Mouse (Mus musculus) midbrain, postnatal 0 days (tissue): Measurements from ENCODE around the gene Akr1c21. TPM values are rescaled to one million over a fixed set of nuclear protein-coding genes. Genes with fewer than 3 reads are reported as not detected.

Experiments
- ATAC-seq: fragments of 200-750 bp; cut with Nextera tagmentation; 2 replicates; pipeline ENCODE4 v1.8.0; 2017; ENCODE audit warnings: moderate number of reproducible peaks, mild to moderate bottlenecking, moderate TSS enrichment, moderate library complexity; ENCODE audit not compliant: low FRiP score
- DNase-seq: peaks from one replicate; pipeline ENCODE4 v3.0.0-alpha.2; 2015; ENCODE audit warnings: low spot score
- H3K27ac ChIP-seq: fragments of 300-500 bp; sonication (generic); 2 replicates; pipeline ENCODE4 v1.5.1; 2014; ENCODE audit warnings: low read depth, mild to moderate bottlenecking, low read length, mixed read lengths
- H3K27me3 ChIP-seq: fragments of 300-500 bp; sonication (generic); 2 replicates; pipeline ENCODE4 v1.6.1; 2014; ENCODE audit warnings: low read length, control low read depth, mixed read lengths; ENCODE audit not compliant: insufficient read depth
- H3K36me3 ChIP-seq: fragments of 300-500 bp; sonication (generic); 2 replicates; pipeline ENCODE4 v1.6.1; 2014; ENCODE audit warnings: low read length, control low read depth, mixed read lengths; ENCODE audit not compliant: insufficient read depth
- H3K4me1 ChIP-seq: fragments of 300-500 bp; sonication (generic); 2 replicates; pipeline ENCODE4 v1.6.1; 2014; ENCODE audit warnings: mild to moderate bottlenecking, control low read depth, antibody characterized with exemption, low read length, mixed read lengths; ENCODE audit not compliant: insufficient read depth
- H3K4me2 ChIP-seq: fragments of 300-500 bp; sonication (generic); 2 replicates; pipeline ENCODE4 v1.6.1; 2014; ENCODE audit warnings: low read depth, mild to moderate bottlenecking, low read length, mixed read lengths; ENCODE audit not compliant: poor library complexity, severe bottlenecking
- H3K4me3 ChIP-seq: fragments of 300-500 bp; sonication (generic); 2 replicates; pipeline ENCODE4 v1.5.1; 2014; ENCODE audit warnings: low read depth, mild to moderate bottlenecking, low read length, moderate library complexity
- H3K9ac ChIP-seq: fragments of 300-500 bp; sonication (generic); replicated peaks from 2 replicates; pipeline ENCODE4 v1.6.1; 2014; ENCODE audit warnings: mild to moderate bottlenecking, low read length, moderate library complexity, mixed read lengths; ENCODE audit not compliant: poor library complexity, severe bottlenecking
- H3K9me3 ChIP-seq: fragments of 300-500 bp; sonication (generic); 2 replicates; pipeline ENCODE4 v1.6.1; 2016; ENCODE audit warnings: low read length, control low read depth
- CTCF ChIP-seq: IDR thresholded peaks from 2 replicates; pipeline ENCODE4 v1.5.1; 2016; ENCODE audit warnings: antibody characterized with exemption, mild to moderate bottlenecking
- WGBS: fragments of 180-500 bp; shearing (Covaris S2); extraction: QIAGEN DNeasy Blood & Tissue Kit; methylation state at CpG from one replicate; pipeline ENCODE4 v1.1.7; 2014; 5-methylcytosine and 5-hydroxymethylcytosine counted together
- polyA plus RNA-seq: library from polyadenylated mRNA; unstranded; fragments of >200 nt; fragmentation: Nextera tagmentation; extraction: Ambion mirVana; gene quantifications from 2 replicates; pipeline ENCODE4 v1.2.1, GENCODE M21; 2015
- total RNA-seq: library from RNA; depleted of rRNA; stranded (reverse); fragments of >200 nt; gene quantifications from 2 replicates; pipeline ENCODE4 v1.2.3, GENCODE M21; 2014; rRNA removed

The Akr1c21 gene
- total and polyA plus RNA-seq, 2 experiments from 2014 or later, result not detected

DNA sequence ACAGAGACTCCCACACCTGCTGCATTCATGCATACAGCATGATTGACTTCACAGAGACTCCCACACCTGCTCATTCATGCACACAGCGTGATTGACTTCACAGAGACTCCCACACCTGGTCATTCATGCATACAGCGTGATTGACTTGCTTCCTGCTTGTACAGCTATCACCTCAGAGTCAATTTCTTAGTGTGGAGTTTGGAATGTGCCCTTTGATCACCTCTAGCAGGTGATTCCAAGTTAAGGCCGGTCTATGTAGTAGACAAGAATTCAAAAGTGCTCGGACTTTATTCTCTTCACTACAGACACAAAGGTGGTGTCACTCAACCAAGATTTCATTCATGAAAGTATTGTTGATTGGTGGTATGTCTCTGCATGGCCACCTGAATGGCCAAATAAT, 32.9 kb downstream of the Akr1c21 start:
- Histone ChIP-seq H3K27ac (no peak overlapping the region), H3K27me3 (no peaks in the 10 kb centered on the region), H3K4me3 (no peak overlapping the region), H3K4me2 (no peak overlapping the region), H3K36me3 (no peaks in the 10 kb centered on the region), H3K9ac (no peak overlapping the region), H3K4me1 (no peaks in the 10 kb centered on the region), H3K9me3 (no peaks in the 10 kb centered on the region)
- 91% methylated on average over 4 of the region's 4 CpGs for WGBS
- DNase-seq, result no peak
- no peak for TF ChIP-seq CTCF
- no peak for ATAC-seq

DNA sequence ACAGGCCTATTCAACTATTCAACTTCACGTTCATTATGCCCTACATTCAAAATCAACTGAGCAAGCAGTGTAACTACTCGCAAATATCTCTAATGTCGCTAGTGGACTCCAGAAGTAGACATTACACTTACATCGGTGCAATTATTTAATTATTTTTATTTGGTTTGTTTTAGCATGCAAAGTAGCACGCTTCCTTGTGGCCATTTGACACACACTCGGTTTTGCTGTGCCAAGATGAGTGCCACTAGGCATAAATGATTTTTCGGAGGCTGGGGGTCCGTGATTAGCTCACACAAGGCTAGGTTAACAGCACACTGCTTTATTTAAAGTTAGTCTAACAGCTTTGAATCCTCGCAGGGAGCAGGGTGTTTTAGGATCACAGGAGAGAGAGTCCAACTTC, 34.7 kb downstream of the Akr1c21 start:
- Histone ChIP-seq H3K4me1 (no peaks in the 10 kb centered on the region), H3K27ac (peak overlapping the region; percentile 67), H3K4me2 (peak overlapping the region; percentile 63), H3K4me3 (peak overlapping the region; percentile 51), H3K9me3 (no peaks in the 10 kb centered on the region), H3K36me3 (no peaks in the 10 kb centered on the region), H3K27me3 (no peaks in the 10 kb centered on the region), H3K9ac (peak overlapping the region; percentile 74)
- DNase-seq (peak; percentile 2), ATAC-seq (peak; percentile 36)
- WGBS, result 22% methylated on average over 9 of the region's 9 CpGs
- peak; percentile 35; the same call in 1 of the 2 replicates for TF ChIP-seq CTCF

DNA sequence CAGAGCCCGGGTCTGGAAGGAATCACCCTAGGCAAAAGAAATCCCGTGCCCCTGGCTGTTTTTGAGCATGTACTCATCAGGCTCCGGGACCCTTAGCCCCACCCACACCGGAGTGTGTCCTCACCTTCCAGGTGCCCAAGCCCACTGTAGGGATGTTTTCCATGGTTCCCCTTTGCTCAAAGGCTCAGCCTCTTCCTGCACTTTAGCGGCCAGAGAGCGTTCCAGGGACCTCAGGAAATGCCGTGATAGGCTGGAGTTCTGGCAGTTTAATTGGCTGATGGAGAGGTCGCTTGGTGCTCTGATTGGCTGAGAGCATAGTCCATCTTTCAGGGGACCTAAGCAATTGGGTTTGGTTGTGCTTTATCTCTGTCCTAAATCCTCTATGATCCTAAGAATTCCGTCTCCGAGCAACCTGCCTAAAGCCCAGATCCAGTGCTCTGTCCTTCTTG, 35.1 kb downstream of the Akr1c21 start, which contains the start of gene Akr1e1:
TSS of gene Akr1e1 (minus strand) at position 214 of the 449 bp plus-strand sequence.
- H3K4me2 ChIP-seq, result peak within 1 kb of the TSS; percentile 63
- peak within 1 kb of the TSS; percentile 51 for H3K4me3 ChIP-seq
- no peaks in the 10 kb centered on the region for H3K27me3 ChIP-seq
- DNase-seq (peak; percentile 99), ATAC-seq (peak; percentile 100)
- no peaks in the 10 kb centered on the region for H3K36me3 ChIP-seq
- WGBS, result 7% methylated on average over 10 of the region's 10 CpGs
- peak within 1 kb of the TSS; percentile 67 for H3K27ac ChIP-seq
- H3K4me1 ChIP-seq, result no peaks in the 10 kb centered on the region
- H3K9ac ChIP-seq, result peak within 1 kb of the TSS; percentile 74
- no peak for TF ChIP-seq CTCF
- no peaks in the 10 kb centered on the region for H3K9me3 ChIP-seq

DNA sequence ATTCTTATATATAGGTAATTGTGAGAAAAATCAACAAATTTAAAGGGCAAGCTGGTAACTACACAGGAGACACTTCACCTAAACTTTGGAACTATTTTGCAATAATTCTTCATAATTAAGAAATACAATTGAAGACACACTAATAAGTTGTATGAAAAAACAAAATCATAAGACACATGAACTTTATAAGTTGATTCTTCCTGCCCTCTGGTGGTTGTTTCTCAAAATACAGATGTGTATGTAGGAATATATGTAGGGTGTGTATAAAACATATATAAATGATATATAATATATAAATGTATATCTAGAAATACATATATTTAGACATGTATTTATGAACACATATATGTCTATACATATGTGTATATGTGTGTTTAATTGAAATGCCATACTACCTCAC, 37.0 kb downstream of the Akr1c21 start:
- DNase-seq, result peak; percentile 71
- TF ChIP-seq CTCF, result peak; percentile 69
- no peak overlapping the region for H3K4me3 ChIP-seq

More for the DNA sequence above, 37.0 kb downstream of the Akr1c21 start:
- Histone ChIP-seq H3K36me3 (no peaks in the 10 kb centered on the region), H3K4me2 (no peak overlapping the region), H3K27me3 (no peaks in the 10 kb centered on the region), H3K27ac (no peak overlapping the region), H3K4me1 (no peaks in the 10 kb centered on the region), H3K9ac (no peak overlapping the region), H3K9me3 (no peaks in the 10 kb centered on the region)
- no peak for ATAC-seq

Other genes with a start within 250 kb of the Akr1c21 start
- gene Akr1c6, start 139.8 kb upstream of the Akr1c21 start, total RNA-seq, result not detected in 2 replicates
- gene Akr1c6, start 139.8 kb upstream of the Akr1c21 start, polyA plus RNA-seq, result not detected in 2 replicates
- gene Akr1c20, start 50.7 kb upstream of the Akr1c21 start, total RNA-seq, result not detected in 2 replicates
- gene Akr1c20, start 50.7 kb upstream of the Akr1c21 start, polyA plus RNA-seq, result not detected in 2 replicates
- 7.3 and 9.7 TPM in 2 replicates for gene Akr1e1, start 35.1 kb downstream of the Akr1c21 start, total RNA-seq
- gene Akr1e1, start 35.1 kb downstream of the Akr1c21 start, polyA plus RNA-seq, result 28.4 and 30.7 TPM in 2 replicates